Mouse (Mus musculus) cerebellum, adult (tissue): Measurements from ENCODE around the gene Gm4779.
"Not testable (repeated sequence)": the region's sequence is repeated elsewhere in the genome, so short reads cannot be mapped to it uniquely, and the experiment has no call there.

ENCODE experiments used
- ATAC-seq: cut with Nextera tagmentation; 2 replicates; pipeline ENCODE4 v1.9.2; 2017; ENCODE audit warnings: mild to moderate bottlenecking, moderate library complexity, mixed read lengths; ENCODE audit not compliant: insufficient number of reproducible peaks, low FRiP score, low TSS enrichment

Gm4779 gene

GRCm38 (mm10) chrX:101794342-101794741 lies at the start of gene Gm4779, which contains the start of gene 8030474K03Rik:
Gm4779 (minus strand) TSS chrX:101794423.
8030474K03Rik (plus strand) TSS chrX:101794656.
- no peak for ATAC-seq

GRCm38 (mm10) chrX:101819980-101820379 lies 25.8 kb upstream of the Gm4779 start:
- ATAC-seq: not testable (repeated sequence)

GRCm38 (mm10) chrX:101819163-101819562 lies 24.9 kb upstream of the Gm4779 start:
- ATAC-seq: no peak

- ATAC-seq: no peak
These were observed 17.5 kb upstream of the Gm4779 start for GRCm38 (mm10) chrX:101811750-101812149.

GRCm38 (mm10) chrX:101805512-101805911 lies 11.3 kb upstream of the Gm4779 start:
- ATAC-seq: no peak

- peak; percentile 74 for ATAC-seq
These were observed 2.7 kb downstream of the Gm4779 start for GRCm38 (mm10) chrX:101791551-101791950.

- ATAC-seq: no peak
These were observed 22.2 kb downstream of the Gm4779 start for GRCm38 (mm10) chrX:101772035-101772434.

- no peak for ATAC-seq
These were observed 23.9 kb downstream of the Gm4779 start for GRCm38 (mm10) chrX:101770307-101770706.

- ATAC-seq: no peak
These were observed 24.7 kb downstream of the Gm4779 start for GRCm38 (mm10) chrX:101769478-101769877.

GRCm38 (mm10) chrX:101767280-101767679 lies 26.9 kb downstream of the Gm4779 start:
- no peak for ATAC-seq

GRCm38 (mm10) chrX:101765111-101765510 lies 29.1 kb downstream of the Gm4779 start:
- ATAC-seq: no peak

GRCm38 (mm10) chrX:101764621-101765020 lies 29.6 kb downstream of the Gm4779 start:
- no peak for ATAC-seq

GRCm38 (mm10) chrX:101754478-101754877 lies 39.7 kb downstream of the Gm4779 start:
- no peak for ATAC-seq

GRCm38 (mm10) chrX:101750144-101750543 lies 44.1 kb downstream of the Gm4779 start:
- ATAC-seq: no peak

- ATAC-seq: no peak
These were observed 53.2 kb downstream of the Gm4779 start for GRCm38 (mm10) chrX:101741064-101741433.

GRCm38 (mm10) chrX:101740335-101741063 lies 53.7 kb downstream of the Gm4779 start:
- ATAC-seq: no peak
